Mouse (Mus musculus): ENCODE data around the gene Slc51b.

Gene Slc51b

DNA sequence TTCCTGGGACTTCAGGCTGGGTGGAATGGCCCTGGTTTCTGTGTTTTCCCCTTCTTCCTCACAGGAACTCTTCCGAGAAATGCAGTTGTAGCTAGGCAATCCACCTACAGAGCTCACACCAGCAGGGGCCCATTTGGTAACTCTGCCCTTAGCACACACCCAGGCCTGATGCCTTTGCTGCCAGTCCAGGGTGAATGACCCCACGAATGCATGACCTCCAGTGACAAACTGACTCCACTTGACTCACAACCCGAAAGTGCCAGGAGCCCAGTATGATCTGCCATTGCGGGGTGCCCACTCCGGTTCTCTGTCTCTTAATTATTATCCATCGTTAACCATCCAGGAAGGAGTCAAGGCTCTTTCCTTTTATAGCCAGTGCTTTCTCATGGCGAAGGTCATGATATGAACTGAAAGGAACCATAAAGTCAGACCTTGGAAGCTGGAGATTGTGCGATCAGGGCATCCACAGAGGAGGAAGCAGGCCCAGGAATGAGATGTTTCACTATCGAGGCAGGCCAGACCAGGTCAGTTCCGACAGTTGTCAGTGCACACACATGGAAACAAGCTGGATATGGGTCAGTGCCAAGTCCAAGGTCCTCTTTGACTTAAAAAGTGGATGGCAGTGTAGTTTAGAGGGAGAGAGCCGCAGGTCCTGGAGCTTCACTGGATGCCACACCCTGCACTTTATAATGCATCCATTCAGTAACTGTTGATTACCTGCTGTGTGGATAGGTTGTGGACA is at the start of gene Slc51b:
TSS of gene Slc51b (minus strand) at position 196 of the 742 bp plus-strand sequence.
- DNase-seq (ENCODE audit: low spot score): no peak

GRCm38 (mm10) chr9:65467686-65468085 is 44.9 kb upstream of the Slc51b start:
- no peak for DNase-seq (ENCODE audit: low spot score)

- DNase-seq (ENCODE audit: low spot score): no peak
Observed at GRCm38 (mm10) chr9:65465241-65465640, 42.5 kb upstream of the Slc51b start.

DNA sequence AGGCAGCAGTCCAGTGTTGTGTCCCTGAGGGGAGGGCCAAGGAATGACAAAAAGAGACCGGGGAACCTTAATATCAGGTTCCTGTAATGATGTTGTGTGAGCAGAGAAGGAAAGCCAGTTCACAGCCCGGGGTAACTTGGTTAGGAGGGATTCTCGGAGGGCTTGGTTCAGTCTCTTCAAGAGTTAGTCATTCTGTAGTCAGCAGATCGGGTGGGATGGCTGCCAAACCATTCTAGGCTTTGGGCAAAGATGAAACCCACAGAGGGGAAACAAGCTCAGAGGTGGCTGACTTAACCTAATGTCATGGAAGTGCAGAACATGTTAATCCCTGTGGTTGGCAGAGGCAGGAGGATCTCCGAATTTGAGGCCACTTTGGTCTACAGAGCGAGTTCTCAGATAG is 41.4 kb upstream of the Slc51b start:
- DNase-seq (ENCODE audit: low spot score): no peak

GRCm38 (mm10) chr9:65462544-65462943 is 39.8 kb upstream of the Slc51b start:
- DNase-seq (ENCODE audit: low spot score): peak; percentile 83

DNA sequence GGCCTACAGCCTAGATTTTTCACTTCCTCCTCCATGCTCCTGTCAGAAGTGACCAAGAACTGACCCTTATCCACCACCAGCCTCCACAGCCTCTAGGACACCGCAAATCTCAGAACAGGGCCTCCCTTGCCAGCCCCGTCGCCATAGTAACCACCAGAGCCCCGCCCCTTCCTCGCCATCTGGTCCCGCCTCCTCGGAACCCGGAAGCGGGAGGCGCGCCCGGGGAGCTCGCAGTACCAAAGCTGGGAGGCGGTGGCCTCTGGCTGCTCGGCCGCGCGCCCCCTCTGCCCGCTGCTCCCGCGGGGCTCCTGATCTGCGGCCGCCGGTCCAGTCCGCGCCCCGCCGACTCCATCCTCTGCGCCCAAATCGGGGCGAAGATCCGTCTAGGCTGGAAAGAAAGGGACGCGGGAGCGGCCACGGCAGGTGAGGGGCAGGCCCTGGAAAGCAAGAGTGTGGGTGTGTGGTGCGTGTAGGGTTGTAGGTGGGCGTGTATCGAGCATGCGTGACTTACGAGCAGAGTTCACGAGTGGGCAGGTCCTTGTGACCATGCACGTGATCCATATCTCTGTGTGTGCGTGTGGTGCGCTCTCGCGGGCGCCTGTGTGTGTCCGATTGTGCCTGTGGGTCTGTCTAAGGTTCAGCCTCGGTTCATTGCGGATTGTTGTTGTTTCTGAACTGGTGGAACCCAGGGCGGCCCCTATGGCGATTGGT is 38.1 kb upstream of the Slc51b start, which contains the start of gene Spg21:
TSS of gene Spg21 (plus strand) at position 216 of the 711 bp plus-strand sequence.
- peak; percentile 93 for DNase-seq (ENCODE audit: low spot score)

DNA sequence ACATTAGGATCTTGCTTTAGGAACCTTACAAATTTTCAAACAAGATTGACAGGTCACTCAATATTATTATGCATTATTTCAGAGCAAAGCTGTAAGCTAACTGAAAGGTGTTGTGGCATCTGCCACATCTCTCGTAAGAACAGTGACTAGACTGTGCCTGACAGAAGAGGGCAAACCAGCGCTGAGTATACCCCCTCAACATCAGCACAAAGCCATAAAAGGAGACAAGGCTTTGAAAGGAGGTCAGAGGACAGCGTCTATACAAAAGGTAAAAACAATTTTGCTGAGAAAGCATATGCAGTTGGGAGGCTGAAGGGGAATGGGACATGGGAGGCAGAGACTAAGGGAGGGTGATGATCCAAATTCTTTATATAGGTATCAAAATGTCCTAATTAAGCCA is 37.4 kb upstream of the Slc51b start:
- no peak for DNase-seq (ENCODE audit: low spot score)

DNA sequence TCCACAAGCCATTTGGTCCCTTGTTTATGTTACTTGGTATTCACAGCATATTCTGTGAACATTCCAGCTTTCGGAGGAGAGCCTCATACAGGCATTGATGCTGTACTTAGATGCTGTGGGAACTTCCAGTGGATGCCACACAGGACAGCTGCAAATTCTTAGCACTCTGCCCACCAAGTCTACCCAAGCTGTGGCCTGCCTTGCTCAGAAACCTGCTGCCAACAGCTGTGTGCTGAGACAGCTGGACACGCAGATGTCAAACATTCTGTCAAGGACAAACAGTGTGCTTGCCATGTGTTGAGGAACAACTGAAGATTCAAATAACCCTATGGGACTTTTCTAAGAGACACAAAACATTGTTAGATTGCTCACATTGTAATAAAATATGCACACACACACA is 36.2 kb upstream of the Slc51b start:
- no peak for DNase-seq (ENCODE audit: low spot score)

DNA sequence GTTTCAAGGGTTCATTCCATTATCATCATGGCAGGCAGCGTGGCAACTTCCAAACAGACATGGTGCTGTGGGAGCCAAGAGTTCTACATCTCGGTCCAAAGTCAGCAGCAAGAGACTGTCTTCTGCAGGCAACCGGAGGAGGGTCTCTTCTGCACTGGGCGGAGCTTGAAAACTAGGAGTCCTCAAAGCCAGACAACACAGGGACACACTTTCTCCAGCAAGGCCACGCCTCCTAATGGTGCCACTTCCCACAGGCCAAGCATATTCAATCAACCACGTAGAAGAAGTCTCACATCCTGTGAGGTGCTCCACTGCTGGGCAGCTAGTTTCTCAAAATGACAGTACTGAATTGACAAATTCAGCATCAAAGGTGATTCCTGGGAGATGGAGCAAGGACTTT is 25.2 kb upstream of the Slc51b start:
- no peak for DNase-seq (ENCODE audit: low spot score)

DNA sequence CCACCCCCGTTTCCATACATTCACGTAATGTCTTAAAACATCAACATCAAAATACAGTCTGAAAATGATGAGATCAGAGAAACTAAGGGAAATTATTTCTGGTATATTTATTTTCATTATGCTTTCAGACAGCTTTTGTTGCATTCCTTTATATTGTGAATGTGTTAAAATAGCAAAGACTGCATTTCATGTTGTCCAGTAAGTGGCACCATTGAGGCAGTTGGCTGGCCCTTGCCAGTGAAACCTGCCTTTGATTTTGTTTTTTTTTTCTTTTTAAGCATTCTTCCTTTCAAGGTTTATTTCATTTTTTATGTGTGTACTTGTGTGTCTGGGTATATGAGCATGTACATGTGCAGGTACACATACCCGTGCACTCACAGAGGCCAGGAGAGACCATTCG is 21.9 kb upstream of the Slc51b start:
- no peak for DNase-seq (ENCODE audit: low spot score)

DNA sequence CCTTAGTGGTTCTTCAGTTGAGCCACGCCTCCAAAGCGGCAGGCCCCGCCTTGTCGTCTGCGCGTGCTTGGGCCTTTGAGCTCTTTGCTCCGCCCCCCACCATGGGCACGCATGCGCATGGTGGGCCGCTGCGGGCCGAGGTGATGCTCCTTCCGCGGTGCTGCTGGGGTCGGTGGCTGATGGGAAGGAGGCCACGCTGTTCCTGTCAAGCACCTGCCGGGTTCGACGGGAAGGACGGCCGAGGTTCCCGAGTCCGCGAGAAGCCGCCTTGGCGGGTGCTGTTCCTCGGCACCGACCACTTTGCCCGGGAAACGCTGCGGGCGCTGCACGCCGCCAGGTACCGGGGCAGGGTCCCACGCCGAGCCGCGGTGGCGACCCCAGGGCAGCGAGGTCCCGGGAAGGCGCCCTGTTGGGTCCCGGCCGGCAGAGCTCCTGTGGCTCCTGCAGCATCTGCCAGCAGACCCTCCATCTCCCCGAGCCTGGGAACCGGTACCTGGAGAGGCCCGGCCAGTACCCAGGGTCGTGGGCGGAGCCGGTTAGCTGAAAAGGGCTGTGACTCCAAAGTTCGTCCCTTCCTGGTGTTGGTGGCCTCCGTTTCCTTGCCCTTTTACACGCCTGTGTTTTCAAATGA is 13.0 kb upstream of the Slc51b start, which contains the start of gene Mtfmt:
TSS of gene Mtfmt (plus strand) at position 112 of the 631 bp plus-strand sequence.
- peak; percentile 94 for DNase-seq (ENCODE audit: low spot score)

- DNase-seq (ENCODE audit: low spot score): no peak
Observed at GRCm38 (mm10) chr9:65435211-65435610, 12.5 kb upstream of the Slc51b start.

DNA sequence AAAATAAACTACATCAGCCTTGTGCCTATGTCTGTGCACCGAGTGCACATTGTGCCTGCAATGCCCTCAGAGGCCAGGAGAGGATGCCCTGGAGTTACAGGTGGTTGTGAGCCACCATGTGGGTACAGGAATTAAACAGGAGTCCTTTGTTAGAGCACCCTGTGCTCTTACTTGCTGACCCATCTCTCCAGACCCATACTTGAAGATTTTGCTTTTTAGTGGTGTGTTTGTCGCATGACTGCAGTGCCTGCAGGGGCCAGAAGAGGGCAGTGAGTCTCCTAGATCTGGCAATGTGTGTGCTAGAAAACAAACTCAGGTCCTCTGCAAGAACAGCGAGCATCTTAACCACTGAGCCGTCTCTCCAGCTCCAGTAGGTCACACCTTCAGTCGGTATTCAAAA is 11.4 kb upstream of the Slc51b start:
- DNase-seq (ENCODE audit: low spot score): no peak

DNA sequence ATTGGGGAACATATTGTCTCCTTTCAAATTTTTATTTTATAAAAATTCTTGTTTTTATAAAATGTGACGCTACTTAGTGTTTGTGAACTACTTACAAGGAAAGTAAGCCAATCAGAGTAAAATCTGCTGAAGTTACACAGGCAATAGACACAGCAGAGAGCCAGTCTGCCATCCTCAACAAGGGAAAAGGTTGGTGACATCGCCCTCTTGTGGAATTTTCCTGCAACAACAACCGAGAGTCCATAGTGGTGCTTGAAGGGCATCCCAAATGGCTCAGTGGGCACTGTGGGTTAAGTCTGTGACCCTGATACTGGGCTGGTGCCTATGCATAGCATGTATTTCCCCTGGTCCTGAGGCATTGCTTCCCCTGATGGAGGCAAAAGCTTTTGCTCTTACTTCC is 9.5 kb upstream of the Slc51b start:
- DNase-seq (ENCODE audit: low spot score): peak; percentile 81

DNA sequence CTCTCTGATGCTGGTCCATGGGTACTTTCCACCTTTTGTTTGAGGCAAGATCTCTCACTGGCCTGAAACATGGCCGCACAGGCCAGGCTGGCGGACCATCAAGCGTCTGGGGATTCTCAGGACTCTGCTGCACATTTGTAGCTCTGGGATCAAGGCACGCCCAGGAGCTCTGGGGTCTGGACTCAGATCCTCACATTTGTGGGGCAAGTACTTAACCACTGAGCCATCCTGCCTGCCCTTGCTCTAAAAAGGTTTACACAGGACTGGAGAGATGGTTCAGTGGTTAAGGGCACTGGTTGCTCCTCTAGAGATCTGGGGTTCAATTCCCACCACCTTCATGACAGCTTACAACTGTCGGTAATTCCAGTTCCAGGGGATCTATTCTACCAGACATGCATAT is 8.2 kb upstream of the Slc51b start:
- DNase-seq (ENCODE audit: low spot score): no peak

DNA sequence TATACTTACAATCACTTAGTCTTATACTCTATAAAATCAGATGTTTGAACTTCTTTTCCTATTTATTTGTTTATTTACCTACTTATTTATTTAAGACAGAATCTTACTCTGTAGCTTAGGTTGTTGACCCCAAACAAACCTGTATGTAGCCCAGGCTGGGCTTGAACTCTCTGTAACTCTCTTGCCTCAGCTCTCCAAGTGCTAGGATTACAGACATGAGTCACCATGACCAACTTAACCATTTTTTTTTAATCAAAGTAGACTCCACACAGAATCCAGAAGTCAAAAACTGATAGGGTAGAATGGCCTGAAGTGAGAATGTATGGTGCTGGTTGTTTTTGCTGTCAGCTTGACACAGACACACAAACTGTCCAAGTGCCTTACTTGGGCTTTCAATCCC is 7.6 kb upstream of the Slc51b start:
- DNase-seq (ENCODE audit: low spot score): no peak

DNA sequence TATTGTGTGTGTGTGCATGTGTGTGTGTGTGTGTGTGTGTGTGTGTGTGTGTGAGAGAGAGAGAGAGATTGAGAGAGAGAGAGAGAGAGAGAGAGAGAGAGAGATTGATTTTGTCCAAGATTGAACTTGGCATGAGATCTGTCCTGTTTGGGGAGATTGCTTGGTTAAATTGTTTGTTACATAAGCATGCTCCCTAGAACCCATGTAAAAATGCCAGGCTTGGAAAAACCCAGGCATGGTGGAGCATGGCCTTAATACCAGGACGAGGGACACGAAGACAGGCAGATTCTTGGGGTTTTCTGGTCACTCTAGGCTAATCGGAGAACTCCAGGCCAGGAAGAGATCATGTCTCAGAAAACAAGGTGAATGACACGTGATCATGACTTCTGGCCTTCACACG is 5.2 kb upstream of the Slc51b start:
- no peak for DNase-seq (ENCODE audit: low spot score)

DNA sequence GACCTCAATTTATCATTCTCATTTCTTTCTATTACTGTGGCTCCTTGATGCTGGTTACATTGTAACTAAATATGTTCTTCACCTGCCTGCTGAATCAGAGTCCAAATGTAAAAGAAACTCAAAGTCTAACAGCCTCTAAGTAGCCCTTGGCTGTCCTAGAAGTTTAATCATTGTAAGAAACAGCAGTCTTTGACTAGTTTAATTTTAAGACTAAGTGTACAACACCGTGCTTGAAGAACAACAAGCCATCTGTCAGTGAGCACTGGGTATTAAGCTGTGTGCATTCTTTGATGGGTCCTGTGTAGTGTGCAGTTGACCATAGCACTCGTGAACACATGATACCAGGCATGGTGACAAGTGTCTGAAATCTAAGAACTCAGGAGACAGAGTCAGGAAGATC is 4.8 kb upstream of the Slc51b start:
- no peak for DNase-seq (ENCODE audit: low spot score)

GRCm38 (mm10) chr9:65424393-65424792 is 1.6 kb upstream of the Slc51b start:
- DNase-seq (ENCODE audit: low spot score): no peak

GRCm38 (mm10) chr9:65419633-65420032 is 3.1 kb downstream of the Slc51b start:
- DNase-seq (ENCODE audit: low spot score): no peak

DNA sequence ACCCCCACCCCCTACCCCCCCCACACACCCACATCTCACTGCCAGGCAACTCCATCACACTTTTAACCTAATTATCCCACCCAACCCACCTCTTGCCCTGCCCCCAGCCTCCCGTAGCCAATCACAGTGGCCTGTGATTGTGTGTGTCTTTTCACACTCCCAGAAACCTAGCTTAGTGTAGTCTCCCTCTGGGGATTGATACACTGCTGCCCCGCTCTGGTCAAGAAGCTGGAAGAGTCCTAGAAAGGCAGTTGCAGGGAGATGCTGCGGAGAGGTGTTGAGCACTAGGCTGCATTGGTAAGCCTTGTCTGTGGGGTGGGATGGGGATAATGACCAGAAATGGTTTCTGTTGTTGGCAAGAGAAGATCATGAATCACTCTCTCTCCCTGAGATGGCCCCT is 5.0 kb downstream of the Slc51b start:
- DNase-seq (ENCODE audit: low spot score): no peak

- no peak for DNase-seq (ENCODE audit: low spot score)
Observed at GRCm38 (mm10) chr9:65411326-65411725, 11.4 kb downstream of the Slc51b start.

DNA sequence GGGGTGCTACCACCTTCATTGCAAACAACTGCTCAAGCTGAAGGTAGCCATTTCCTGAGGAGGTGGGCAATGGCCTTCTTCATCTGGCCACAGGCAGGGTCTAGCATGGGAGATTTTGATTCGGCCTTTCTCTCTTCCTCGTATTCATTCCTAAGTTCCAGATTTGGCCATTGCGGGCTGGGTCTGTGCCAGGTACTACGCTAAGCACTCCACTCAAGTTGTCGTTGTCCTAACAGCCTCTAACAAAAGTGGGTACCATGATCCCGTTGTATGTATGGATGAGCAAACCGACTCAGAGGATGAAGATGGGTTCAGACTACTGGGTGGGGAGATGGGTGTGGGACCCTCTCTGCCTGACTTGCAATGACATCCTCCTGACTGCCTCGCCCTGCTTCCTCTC is 12.4 kb downstream of the Slc51b start:
- no peak for DNase-seq (ENCODE audit: low spot score)

Measured in testis, postnatal 14 days (tissue).